Mouse (Mus musculus) brain, embryonic 14.5 days (tissue): ENCODE measurements at regions not wholly inside any gene's neighbourhood (a gene's known extent, or its start where the extent isn't known, plus 50 kb on each side); places are given as distances from the start of the nearest gene placed in this dataset.
A peak's percentile ranks its signal among the peaks of the same experiment; 100 is the strongest.

Source experiments
- DNase-seq: peaks from one replicate; pipeline ENCODE4 v3.0.0-alpha.2; 2011; ENCODE audit warnings: low read depth
- CTCF ChIP-seq: fragments of 200-500 bp; IDR thresholded peaks from 2 replicates; pipeline ENCODE4 v1.5.1; 2012; ENCODE audit warnings: inconsistent platforms, mild to moderate bottlenecking, moderate library complexity, borderline replicate concordance; ENCODE audit not compliant: insufficient read depth, insufficient read length; ENCODE audit errors: extremely low read depth
- POLR2A ChIP-seq: fragments of 200-500 bp; IDR thresholded peaks from 2 replicates; pipeline ENCODE4 v1.6.1; 2012; ENCODE audit warnings: mild to moderate bottlenecking, inconsistent platforms, borderline replicate concordance; ENCODE audit not compliant: poor library complexity, insufficient read depth, insufficient read length, severe bottlenecking; ENCODE audit errors: extremely low read depth

DNA sequence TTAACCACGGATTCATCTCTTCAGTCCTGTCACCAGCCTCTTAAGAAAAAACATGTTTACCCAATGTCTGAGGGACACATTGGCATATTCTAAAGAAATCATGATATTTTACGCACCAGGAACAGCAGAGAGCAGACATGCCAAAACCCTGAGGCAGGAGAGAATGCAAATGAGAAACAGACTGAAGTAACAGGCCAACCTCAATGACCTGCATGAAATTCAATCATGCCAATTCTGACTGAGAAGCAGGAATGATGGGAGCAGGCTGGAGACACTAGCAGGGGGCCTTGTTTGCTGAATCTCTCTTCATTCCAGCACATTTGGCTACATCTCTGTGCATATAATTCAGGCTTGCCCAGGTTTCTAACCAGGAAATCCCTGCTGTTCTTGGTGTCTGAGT, 529.2 kb upstream of the Lcorl start:
- no peak for TF ChIP-seq CTCF
- TF ChIP-seq POLR2A = no peak
- DNase-seq = peak; percentile 29

DNA sequence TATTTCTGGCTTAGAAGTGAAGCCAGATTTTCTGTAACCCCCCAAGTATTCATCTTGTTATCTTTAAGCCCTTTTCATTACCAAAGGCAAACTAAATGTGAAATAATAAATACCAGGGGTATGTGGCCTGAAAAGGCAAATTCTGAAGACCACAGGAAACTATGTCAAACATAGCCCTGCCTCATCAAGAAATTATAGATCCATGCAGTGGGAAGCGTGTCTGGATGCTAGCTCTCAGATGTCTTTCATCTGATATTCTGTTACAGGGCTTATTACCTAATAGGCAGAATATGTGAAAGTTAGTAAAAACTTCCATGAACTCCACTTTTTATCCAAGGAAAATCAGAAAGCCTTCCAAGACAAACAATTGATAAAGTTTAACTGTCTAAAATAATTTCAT, 509.9 kb upstream of the Lcorl start:
- DNase-seq = no peak

DNA sequence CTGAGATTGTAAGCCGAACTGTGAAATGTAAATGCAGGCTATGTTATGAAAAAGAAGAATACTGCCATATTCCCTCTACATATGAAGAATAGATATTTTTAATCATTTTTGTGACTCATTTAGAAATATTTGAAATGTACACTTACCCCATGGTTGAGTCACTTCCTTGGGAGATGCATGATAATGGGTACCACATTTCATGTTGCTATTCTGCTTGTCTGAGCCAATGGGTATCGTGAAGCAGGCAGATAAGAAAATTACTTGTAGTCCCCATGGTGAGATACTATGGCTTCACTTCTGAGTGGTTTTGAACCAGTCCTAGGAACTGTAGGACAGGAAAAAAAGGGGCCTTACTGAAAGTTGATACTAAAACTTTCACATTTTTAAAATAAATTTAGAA, 506.2 kb upstream of the Lcorl start:
- TF ChIP-seq POLR2A = no peak
- TF ChIP-seq CTCF = no peak
- no peak for DNase-seq

More for the DNA sequence above, 509.9 kb upstream of the Lcorl start:
- TF ChIP-seq CTCF (no peak), POLR2A (no peak)

DNA sequence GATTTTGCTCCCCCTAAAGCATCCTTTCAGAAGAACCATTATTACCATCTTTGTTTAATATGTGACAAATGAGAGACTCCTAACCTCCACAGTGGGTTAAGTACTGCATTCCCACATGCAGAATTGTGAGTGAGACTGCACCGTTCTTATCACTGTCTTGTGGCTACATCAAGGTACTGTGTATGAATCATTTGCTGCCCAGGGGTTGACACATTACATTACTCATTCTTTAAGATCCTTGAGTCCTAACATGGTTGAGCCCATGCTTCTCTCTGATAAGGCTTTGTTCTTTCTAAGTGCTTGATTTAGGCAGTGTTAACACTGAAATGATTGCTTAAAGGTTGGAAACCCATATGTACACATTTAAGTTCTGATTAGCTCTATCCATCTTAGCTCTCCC, 504.2 kb upstream of the Lcorl start:
- no peak for DNase-seq

DNA sequence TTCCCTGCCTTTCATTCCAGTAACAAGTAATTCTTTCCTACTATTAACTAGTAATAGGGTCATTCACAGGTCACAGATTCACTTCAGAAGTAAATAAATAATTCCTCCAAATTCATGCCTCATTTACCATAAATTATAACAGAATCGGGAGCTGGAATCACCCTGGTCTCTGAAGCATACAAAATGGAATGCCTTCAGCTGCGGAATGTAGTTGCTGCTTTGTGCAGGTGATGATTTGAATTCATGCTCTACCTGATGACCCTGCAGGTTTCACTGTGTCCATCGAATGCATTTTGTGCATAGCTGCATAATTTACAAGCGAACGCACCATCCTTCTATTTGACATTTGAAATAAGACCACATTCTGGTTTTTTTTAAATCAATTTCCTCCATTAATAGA, 491.0 kb upstream of the Lcorl start:
- TF ChIP-seq CTCF = no peak
- DNase-seq = no peak

More for the DNA sequence above, 504.2 kb upstream of the Lcorl start:
- TF ChIP-seq CTCF (no peak), POLR2A (no peak)

DNA sequence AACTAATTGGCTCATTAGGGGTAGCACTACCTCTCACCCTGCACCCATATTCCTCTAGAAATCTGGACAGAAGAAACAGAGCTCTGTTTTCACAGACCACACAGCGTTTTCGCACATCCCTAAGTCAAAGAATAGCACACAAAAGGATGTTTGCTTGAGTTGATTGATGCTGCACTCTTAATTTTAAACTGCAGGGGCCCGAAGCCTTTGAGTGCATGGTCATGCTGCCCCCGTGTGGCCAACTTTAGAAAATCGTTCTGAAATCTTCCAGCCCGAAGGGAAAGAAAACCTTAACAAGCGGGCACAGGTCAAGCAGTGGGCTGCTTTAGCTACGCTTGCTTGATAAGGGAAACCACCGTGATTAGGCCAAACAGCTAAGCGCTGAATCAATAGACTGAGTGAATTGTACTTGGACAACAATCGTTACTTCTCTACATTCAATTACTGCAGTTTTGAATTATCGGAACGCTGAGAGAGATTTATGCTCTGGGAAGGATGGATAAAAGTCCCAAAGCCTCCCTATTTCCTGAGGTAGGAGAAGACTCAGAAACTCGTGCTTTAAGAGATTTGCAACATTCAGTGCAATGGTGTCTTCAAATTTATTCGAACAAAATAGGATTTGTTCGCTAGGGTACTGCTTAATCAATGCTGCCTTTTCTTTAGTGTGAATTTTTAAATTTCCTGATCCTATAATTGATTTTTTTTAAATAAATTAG, 490.1 kb upstream of the Lcorl start:
- DNase-seq = peak; percentile 95
- TF ChIP-seq POLR2A = no peak
- peak; percentile 89 for TF ChIP-seq CTCF

DNA sequence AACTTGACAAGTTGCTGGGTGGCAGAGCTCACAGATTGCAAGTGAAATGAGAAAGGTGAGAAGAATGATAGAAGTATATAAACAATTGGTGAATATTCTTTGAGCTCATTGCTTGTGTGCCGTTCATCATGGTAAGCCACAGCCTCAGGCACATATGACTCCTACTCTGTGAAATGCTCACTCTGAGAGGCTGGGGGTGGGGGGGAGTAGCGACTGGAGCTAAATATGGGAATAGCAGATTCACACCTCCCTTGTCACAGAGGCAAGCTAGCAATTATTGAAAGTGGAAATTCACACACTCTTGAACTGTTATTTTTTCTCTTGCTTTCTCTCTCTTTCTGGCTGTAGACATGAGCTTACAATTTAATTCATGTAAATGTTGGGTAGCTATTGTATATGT, 481.0 kb upstream of the Lcorl start:
- DNase-seq = peak; percentile 37
- TF ChIP-seq CTCF = no peak
- no peak for TF ChIP-seq POLR2A

DNA sequence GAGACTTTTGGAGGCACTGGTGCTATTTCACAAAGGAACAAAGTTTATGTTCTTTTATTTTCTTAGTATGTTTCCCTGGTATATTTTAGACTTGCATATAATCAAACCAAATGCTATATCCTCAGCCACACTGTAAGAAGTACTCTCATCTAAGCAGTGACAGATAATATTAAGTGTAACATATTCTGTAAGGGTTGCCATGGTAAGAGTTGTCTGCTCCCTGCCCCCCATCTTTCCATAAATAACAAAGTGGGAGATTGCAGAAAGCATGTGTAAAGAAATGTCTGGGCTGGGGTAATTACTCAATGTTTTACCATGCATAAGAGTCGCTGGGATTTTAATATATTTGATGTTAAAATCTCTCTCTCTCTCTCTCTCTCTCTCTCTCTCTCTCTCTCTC, 473.5 kb upstream of the Lcorl start:
- TF ChIP-seq POLR2A = no peak
- no peak for TF ChIP-seq CTCF
- DNase-seq = peak; percentile 43
